14 mouse cellular contexts compared by ENCODE assay signal in genomic region chr15:11981501-11981900, GRCm38 (mm10). TPM values are rescaled to one million over a fixed set of nuclear protein-coding genes. Genes with fewer than 3 reads are reported as not detected.
A peak's percentile ranks its signal among the peaks of the same experiment; 100 is the strongest.
DNase-seq lines count a peak whose midpoint lies in the region; ATAC-seq lines count a peak whose summit lies in the region.
"Had no signal": no experiment of that assay in that cellular context is flagged by ENCODE, and none has a peak within 500 bp of the region (broad histone marks: within the 10 kb centered on the region; RNA-seq: fewer than 3 reads in every experiment).

No protein-coding gene starts in this region.

- no peak for ATAC-seq in cerebellum, adult (ENCODE audit: insufficient number of reproducible peaks, low FRiP score, low TSS enrichment)
- ATAC-seq in inflammation-experienced regulatory T-cells, adult 6 months, result no peak
- ATAC-seq: intestine, embryonic 16.5 days; Patski had no signal

- intact Hi-C loops in left cerebral cortex, postnatal 14 days (cut with DNase I), result no loop called here

- DNase-seq in cerebellum, adult 9-10 months, result peak; percentile 39
- peak; percentile 67 to 80 for DNase-seq in layer of hippocampus, adult 18-20 months (ENCODE audit: low spot score in 2 of 2)
- DNase-seq in layer of hippocampus, postnatal 25 days (ENCODE audit: extremely low spot score in 1 of 2, low spot score in 1 of 2), result no peak
- peak; percentile 93 for DNase-seq in brain, adult 2 months (ENCODE audit: low read depth, low spot score)
- peak; percentile 67 to 78 for DNase-seq in left cerebral cortex, postnatal 14 days (ENCODE audit: low spot score in 2 of 2)
- DNase-seq in urinary bladder, postnatal 4 days (ENCODE audit: low spot score in 2 of 2), result no peak
- DNase-seq: heart, adult 2 months; kidney, postnatal 10 days; lung, postnatal 14 days; thymus, postnatal 4 days had no signal

RNA-seq across cellular contexts. Expression of gene Sub1, which starts 15.3 kb away (rescaled TPM):
- 100 to 1,000 TPM; 336 to 350 TPM for total RNA-seq in layer of hippocampus, adult 18-20 months (2021)
- total RNA-seq in layer of hippocampus, postnatal 25 days (2021), result 100 to 1,000 TPM; 305 to 336 TPM
- 100 to 1,000 TPM; 308 to 316 TPM for total RNA-seq in left cerebral cortex, postnatal 14 days (2021)
- 1,000 to 10,000 TPM in 1 of 3 experiments, 100 to 1,000 TPM in 2; 740 to 1,497 (median 768) TPM for polyA plus RNA-seq in inflammation-experienced regulatory T-cells, adult 6 months (2017; shearing (Covaris generic))

Comparison
In these comparisons a context has a peak if more than half of its experiments do, and no peak if none do; other contexts are left out.
1. DNase-seq: peak in cerebellum, adult 9-10 months (single experiment), layer of hippocampus, adult 18-20 months (2 of 2), brain, adult 2 months (single experiment) and left cerebral cortex, postnatal 14 days (2 of 2); none in layer of hippocampus, postnatal 25 days (0 of 2) and urinary bladder, postnatal 4 days (0 of 2).